Mouse (Mus musculus) ovary, postnatal 14 days (tissue): ENCODE data around the gene Snx13.

Experiments
- DNase-seq: peaks from one replicate; pipeline ENCODE4 v3.0.0; 2022; ENCODE audit warnings: low spot score

Snx13 gene

GRCm38 (mm10) chr12:35047320-35048225 lies 587 bp downstream of the Snx13 start:
- DNase-seq: peak; percentile 42

DNA sequence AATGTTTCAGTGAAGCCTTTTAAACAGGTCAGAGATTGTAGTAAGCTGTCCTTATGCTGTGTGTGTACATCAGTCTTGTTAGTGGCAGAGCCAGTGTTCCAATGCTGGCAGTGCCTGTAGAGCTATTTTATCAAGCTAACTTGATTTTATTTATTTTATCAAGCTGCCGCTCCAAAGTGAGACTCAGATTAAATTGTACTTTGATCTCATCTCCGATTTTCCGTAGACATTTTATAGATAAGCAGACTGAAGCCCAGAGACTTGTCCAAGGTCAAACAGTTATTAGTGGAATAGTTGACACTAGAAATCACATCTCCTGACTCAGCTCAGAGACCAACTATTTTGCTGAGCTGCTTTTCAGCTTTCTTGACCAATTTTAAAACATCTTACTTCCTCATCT lies 1.9 kb downstream of the Snx13 start:
- DNase-seq: no peak

- no peak for DNase-seq
Observed at GRCm38 (mm10) chr12:35050501-35050900, 3.5 kb downstream of the Snx13 start.

DNA sequence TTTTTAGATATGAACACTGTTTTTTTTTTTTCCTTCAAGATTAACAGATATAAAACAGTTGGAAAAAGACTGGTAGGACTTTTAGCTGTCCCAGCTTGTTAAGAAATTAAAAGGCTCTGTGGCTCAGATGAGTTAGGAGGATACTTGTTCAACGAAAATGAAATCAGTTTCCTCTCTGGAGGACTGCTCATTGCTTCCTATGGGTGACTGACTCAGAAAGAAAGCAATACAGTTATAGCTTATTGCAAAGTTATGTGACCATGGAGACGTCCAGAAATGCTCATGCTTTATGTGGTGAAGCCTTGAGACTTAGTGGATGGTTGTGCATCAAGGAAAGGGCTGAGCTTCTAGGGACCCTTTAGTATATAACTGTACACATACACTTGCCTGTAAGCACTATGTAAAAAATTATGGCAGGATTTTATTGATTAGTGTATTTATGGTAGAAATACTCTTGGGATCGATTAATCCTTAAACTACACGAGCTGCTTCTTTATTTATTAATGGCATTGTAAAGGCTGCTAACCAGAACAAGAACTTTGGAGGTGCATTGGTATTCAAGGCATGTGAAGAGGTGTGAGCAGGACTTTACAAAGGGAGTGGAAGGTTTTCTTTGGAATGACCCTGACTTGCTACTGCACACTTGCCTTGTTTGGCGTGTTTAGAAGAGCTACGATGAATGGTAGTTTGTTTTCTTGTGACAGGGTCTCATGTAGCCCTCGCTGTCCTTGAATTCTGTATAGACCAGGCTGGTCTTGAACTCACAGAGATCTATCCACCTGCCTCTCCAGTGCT lies 4.2 kb downstream of the Snx13 start:
- no peak for DNase-seq

DNA sequence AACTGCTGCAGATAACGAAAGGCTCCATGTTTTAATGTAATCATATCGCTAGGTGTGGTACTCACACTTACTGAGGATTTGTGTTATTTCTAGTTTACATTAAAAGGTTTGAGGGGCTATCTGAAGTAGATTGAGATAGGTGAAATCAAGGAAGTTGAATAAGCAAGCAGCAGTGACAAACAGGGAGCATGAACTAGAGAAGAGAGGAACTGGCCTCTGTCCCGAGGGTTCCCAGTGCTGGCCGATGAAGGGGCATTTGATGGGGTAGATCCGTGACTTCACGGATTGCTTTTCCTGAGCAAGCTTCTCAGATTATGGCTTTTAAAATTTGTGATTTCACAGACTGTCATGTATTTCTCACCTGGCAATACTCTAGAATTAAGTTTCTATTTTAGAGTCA lies 7.4 kb downstream of the Snx13 start:
- DNase-seq: no peak

GRCm38 (mm10) chr12:35055114-35056095 lies 8.4 kb downstream of the Snx13 start:
- DNase-seq: no peak

- DNase-seq: no peak
Observed at GRCm38 (mm10) chr12:35063697-35064468, 16.9 kb downstream of the Snx13 start.

DNA sequence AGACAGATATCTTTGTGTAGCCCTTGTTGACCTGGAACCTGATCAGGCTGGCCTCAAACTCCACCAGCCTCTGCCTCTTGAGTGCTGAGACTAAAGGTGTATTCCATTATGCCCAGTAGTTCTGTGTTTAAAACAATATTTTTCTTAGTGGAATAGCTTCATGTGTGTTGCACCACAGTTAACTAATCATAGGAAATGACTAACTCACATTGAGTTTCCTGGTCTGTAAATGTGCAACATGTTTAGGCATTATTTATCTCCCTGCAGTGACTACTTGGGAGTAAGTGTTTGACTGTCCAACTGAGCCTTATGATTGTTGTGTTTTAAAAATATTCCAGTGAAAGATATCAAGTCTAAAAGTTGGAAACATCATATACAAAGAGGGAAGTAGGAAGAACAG lies 20.6 kb downstream of the Snx13 start:
- DNase-seq: no peak

GRCm38 (mm10) chr12:35071336-35071735 lies 24.4 kb downstream of the Snx13 start:
- no peak for DNase-seq

- no peak for DNase-seq
Observed at GRCm38 (mm10) chr12:35072178-35072577, 25.2 kb downstream of the Snx13 start.

GRCm38 (mm10) chr12:35075993-35076392 lies 29.0 kb downstream of the Snx13 start:
- DNase-seq: no peak

DNA sequence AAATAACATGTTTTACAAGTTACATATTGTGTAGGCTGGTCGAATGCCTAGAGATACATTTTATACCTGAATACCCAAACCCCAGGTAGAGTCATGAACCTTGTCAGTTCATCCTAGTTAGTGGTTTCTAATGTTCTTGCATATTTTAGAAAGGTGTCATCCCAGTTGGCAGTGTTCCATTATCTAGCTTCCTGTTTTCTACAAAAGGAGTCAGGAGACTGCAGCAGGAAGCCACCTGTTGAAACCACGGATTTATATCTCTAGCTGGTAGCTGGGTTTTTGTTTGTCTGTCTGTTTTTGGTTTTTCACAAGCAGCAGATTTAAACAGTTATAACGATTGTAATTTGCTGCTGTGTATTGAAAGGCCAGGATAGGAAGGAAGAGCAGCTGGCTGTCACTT lies 76.6 kb downstream of the Snx13 start:
- DNase-seq: no peak

- DNase-seq: no peak
Observed at GRCm38 (mm10) chr12:35153186-35153585, 106.2 kb downstream of the Snx13 start.

- DNase-seq: no peak
Observed at GRCm38 (mm10) chr12:35154149-35154548, 107.2 kb downstream of the Snx13 start.

DNA sequence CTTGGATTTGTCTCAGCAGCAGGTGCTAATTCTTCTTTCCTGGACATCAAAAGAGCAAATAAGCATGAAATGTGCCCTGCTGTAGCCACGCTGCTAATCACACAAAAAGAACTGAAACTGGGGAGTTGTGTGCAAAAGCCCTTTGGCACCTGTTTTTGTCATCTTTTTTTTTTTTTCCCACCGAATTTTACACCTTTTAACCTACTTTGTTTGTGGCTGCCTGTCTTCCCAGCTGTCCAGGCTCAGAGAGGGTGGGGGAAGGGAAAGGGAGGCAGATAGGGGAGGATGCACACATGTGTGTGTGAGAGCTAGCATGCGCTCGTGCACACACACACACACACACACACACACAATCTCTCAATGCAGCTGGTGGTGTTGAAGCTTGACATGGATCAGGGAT lies 110.3 kb downstream of the Snx13 start:
- DNase-seq: no peak

- DNase-seq: no peak
Observed at GRCm38 (mm10) chr12:35161690-35162089, 114.7 kb downstream of the Snx13 start.

GRCm38 (mm10) chr12:35170275-35170674 lies 123.3 kb downstream of the Snx13 start:
- DNase-seq: no peak

- no peak for DNase-seq
Observed at GRCm38 (mm10) chr12:35175938-35176337, 129.0 kb downstream of the Snx13 start.

DNA sequence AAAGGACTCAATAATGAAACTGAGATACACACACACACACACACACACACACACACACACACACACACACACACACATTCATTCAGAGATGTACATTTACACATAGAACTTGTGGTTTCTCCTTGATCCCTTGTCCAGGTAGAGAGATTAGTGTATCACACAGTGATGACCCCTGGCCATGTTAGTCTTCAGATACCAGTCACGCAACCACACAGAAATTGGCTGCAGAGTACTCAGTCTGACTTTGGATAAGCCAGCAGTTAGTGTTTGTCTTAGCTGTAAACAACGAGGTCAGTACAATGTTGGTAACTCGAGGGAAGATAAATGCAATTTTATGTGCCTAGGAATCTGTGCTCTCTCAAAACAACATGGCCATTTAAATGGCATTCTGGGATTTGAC lies 129.6 kb downstream of the Snx13 start:
- DNase-seq: no peak

DNA sequence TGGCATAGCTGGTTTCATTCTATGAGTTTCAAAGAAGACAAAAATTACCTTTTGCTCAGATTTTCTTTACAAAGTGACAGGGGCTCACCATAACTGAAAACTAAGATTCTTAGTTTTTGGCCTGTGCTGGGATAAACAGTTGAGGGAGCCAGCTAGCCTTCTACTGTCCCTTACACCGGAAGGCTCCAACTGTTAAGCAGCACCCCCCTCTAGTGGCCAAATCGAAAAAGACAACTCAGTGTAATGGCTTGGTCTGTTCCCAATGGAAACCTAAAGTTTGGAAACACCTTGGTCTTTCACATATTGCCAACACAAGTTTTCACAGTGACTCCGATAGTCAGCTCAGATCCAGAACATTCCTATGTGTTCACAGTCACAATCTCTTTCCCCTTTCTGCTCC lies 135.7 kb downstream of the Snx13 start:
- peak; percentile 84 for DNase-seq

- no peak for DNase-seq
Observed at GRCm38 (mm10) chr12:35184261-35184660, 137.3 kb downstream of the Snx13 start.
